Mouse (Mus musculus): Measurements from ENCODE around the gene Cacna1d.

The Cacna1d gene

DNA sequence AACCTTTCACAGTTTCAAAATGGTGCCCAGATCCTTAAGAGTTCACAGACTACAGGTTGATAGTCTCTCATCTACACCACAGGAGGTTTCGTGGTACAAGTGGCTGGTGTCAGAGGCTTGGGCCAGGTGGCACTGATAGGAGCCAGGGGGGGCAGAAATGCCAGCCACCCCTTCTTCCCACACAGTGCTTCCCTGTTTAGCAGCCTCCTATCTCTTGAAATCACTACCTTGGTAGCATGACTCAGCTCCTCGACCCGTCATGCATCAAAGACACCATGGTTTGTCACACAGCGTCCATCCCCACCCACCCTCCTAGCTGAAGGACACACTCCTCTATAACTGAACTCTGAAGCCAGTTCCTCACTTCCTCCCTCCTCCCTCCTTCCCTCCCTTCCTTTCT is 398.8 kb downstream of the Cacna1d start:
- DNase-seq (ENCODE audit: low read depth, low spot score), result no peak

DNA sequence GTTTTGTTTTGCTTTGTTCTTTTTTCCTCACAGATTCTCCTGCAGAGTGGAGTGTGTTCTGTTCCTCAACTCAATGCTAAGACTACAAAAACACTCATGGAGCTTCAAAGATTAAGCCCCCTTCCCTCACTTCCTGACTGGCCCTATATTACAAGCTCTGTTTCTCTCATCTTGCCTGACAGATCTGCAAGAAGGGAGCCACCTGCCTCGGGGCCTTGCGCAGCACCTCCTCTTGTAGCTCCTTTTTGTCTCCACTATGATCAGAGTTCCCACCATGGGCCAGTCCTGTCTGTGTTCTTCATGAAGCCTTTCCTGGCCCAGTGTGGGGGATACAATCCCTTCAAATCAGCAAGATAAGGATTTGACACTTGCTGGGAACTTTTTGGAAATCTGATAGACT is 399.2 kb downstream of the Cacna1d start:
- no peak for DNase-seq (ENCODE audit: low read depth, low spot score)

DNA sequence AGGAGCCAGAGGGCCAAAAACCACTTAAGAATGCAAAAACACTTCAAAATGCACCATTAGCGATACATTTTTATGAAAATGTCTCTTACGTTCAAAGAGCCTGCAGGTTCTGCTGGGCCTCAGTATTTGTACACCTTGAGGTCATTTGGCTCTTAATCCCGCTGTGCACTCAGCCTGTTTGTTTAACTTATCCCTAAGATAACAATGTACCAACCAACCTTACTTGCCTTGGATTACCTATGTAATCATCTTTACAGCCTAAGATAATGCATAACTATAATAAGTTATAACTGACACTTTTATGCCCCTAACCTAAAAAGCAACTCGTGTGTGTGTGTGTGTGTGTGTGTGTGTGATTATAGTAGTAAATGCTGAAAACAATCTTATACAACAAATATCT is 411.5 kb downstream of the Cacna1d start:
- DNase-seq (ENCODE audit: low read depth, low spot score), result no peak

DNA sequence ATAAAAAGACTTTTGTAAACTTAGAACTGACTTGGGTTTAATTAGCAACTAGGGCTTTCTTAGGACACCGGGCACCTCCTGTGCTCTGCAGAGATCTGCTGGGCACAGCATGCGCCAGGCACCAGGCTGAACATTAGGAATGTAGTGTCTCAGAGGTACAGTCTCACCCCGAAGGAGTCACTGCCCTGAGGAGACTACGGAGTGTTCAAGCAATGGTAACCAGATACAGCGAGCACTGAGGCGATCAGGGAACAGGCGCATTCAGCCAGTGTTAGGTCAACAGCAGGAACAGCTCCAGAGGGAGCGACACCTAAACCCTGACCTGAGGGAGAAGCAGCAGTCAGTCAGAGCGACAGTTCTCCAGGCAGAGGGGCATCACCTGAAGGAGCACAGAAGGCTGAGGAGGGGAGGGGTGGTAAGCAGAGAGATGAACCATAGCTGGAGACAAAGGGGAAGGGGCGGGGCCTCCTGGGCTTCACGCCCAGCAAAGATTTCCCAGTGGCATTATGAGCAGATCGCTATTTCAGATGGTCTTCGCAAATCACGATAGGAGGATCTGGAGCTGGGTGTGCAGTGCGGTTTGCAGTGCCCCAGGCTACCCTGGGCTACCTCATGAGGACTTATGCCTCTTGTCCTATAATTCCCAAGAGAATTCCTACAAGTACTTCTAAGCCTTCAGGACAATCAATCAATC is 413.0 kb downstream of the Cacna1d start:
- DNase-seq (ENCODE audit: low read depth, low spot score), result no peak

DNA sequence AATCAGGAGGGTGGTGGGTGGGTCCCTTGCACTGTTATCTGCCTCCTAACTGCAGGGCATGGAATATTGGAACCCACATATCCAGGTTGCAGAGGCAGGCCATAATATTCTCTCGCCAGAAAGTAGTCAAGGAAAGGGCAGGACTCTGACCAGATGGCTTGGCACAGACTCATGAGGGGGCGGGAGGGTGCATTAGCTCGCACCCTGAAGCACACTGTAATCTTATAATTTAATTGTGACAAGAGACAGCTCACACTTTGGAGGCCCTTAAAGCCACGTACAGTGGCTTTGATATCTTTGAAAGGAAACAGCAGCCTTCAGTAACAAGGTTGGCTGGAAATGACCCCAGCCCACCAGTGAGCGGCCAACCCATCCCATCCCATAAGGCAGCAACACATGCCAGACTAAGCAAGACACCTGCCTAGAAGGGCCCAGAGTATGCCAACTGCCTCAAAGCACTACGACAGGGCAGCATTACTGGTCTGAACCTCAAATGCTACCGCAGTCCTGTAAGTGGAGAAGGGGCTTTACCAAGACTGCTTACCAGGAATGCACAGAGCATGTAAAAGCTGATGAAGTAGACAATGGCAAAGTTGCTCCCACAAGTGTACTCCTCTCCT is 415.9 kb downstream of the Cacna1d start:
- DNase-seq (ENCODE audit: low read depth, low spot score), result no peak

DNA sequence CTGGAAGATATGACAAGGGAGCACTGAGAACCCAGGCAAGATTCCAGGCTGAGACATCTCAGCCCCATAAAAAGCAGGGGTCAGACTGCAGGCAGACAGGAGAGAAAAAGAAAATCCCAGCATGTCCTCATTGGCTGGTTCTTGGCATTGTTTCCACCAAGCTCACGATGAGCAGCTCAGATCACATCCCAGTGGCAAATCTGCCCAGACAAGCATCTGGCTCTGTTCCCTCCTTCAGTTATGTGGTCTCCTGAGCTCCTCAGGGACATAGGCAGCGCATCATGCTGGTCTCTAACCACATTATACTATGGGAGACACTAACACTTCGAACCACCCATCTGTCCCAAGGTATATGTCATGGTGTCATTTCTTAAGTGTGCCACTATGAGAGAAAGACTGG is 422.7 kb downstream of the Cacna1d start:
- no peak for DNase-seq (ENCODE audit: low read depth, low spot score)

DNA sequence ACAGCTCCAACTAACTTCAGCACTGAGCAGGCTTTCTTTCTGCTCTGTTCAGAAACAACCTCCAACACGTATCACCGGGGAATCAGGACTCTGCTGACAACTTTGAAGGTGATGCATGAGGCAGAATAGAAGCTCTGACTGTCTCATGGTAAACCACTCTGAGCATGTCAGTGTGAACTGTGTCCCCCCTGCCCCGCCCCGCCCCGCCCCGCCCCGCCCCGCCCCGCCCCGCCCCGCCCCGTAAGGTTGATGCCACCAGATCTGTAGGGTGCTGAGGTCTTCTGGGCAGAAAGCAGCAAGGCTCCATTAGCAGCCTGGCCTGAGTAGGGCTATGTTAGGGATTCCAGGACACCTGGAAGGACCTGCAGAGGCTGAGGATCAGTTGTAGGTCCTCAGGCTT is 424.5 kb downstream of the Cacna1d start:
- DNase-seq (ENCODE audit: low read depth, low spot score), result no peak

DNA sequence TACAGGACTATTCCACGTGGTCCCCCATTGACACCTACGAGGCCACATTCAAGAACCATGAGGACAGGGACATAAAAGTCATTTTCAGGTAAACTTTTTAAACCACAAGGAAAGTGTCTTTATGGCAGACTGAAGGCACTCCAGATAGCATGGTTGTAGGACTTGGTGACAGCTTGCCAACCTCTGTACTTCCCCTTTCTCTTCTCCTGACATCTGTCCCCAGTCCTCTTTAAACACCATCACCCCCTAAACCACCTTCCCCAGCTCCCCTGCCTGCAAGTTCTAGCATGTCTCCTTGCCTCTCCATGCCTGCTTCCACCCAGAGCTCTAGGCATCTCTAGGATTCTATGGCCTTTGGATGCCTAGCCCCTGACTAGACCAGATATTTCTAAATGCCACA is 426.4 kb downstream of the Cacna1d start:
- DNase-seq (ENCODE audit: low read depth, low spot score), result no peak

DNA sequence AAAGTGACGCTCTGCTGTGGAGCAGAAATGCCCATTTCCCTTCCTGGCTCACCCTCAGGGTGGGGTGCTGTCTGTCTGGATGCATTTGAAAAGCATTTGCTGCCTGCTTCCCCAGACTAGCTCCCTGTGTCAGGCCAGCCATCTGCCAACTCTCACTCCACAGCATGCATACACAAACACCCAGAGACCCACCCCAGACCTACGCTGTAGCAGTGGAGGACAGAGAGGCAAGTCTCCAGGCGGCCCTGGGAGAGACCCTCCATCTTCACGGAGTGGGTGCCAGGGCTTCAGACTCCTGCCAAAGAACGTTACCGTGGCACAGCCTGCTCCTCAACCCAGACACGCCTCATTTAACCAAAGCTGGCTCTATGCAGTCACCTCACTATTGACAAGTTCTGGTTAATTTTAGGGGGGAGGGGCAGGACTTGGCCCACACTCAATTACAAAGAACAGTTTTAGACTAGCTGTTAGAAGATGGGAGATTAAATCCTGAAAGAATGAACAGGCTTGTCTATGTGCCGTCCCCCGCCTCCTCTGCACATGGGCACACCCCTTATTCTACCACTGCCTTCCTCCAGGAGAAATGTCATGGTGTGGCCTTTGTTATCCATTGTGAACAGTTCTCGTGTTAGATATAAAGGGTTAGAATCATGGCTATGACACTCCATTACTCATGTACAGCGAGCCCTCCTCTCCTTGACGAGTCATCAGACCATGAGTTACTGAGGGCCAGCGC is 435.1 kb downstream of the Cacna1d start:
- no peak for DNase-seq (ENCODE audit: low read depth, low spot score)

DNA sequence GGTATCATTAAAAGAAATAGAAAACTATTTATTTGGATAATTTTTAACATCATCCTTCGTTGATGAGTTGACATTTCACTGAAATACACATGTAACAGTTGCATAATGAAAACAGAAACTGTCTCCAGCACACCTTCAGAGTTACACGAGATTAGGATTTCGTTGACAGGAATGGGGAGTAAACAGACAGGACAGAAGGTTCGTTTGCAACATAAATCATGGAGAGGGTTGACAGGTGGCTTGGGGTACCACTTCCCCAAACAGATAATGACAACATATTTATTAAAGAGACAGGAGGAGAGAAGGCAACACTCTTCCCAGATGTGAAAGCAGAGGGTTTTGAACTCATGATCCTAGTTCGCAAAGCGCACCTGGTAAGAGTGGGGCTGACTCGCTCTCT is 436.3 kb downstream of the Cacna1d start:
- no peak for DNase-seq (ENCODE audit: low read depth, low spot score)

DNA sequence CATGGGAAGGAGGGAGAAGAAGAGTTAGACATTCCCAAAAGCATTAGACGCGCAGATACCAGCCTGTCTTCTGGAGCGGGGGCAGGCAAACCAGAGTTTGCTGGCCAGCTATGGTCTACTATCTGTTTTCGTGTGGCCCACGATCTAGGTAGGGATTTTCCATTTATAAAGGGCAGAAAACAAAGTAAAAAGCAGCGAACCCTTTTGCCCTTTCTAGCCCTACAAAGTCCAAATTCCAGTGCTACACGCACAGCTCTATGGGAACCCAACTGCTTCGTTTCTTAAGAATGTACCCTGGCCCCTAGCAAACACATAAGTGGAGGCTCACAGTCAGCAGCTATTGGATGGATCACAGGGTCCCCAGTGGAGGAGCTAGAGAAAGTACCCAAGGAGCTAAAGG is 441.0 kb downstream of the Cacna1d start:
- no peak for DNase-seq (ENCODE audit: low read depth, low spot score)

DNA sequence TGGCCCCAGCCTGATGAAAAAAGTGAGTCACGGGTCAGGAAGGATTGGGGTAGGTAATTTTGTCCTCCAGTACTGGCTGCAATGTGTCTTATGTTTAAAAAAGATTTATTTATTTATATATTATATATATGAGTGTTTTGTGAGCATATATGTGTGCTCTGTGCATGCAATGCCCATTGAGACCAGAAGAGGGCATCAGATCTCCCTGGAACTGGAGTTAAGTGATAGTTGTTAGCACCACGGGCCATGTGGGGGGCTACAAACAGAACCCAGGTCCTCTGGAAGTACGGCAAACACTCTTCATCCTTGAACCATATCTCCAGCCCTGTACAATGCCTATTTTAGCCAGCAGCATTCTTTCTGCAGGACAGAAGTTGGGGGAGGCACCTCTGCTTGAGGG is 443.2 kb downstream of the Cacna1d start:
- DNase-seq (ENCODE audit: low read depth, low spot score), result no peak

DNA sequence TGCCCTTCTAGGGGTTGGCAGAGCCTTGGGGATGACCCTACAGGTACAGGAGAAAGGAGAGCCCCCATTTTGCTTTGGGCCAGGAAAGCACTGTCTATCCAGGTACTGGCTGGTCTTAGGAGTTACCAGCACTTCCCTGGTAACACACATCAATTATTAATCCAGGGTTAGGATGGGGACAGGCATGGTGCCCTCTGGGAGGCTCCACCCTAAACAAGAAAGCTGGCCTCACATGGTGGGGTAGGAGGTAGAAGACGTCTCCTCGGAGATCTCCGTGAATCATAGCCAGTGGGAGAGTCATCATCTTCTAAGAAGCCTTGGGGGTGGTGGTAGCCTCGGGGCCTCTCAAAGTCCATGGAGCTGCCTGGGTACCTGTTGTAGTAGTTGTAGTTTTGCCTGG is 444.3 kb downstream of the Cacna1d start:
- DNase-seq (ENCODE audit: low read depth, low spot score), result no peak

DNA sequence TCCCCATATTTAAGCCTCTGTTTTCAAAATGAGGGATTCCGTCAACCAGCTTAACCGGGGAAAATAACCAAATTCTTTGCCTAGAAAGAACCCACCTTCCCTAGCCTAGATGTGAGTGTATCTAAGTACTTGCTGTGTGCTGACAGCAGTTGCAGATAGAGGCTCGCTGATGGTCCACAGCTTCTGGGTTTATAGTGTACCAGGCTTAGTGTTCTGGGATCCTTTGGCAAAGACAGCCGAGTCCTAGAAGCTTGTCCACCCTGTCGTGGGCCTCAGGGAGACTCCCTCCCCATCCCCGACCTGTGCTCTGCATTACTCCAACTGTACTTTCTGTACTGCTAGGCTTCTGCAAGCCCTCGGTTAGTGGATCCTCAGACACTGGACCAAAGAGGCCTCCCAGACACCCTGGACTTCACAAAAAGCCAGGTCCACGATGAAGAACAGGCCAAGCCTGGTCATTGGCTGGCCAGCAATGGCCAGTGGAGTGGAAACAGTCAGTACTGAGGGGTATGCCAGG is 445.5 kb downstream of the Cacna1d start:
- no peak for DNase-seq (ENCODE audit: low read depth, low spot score)

DNA sequence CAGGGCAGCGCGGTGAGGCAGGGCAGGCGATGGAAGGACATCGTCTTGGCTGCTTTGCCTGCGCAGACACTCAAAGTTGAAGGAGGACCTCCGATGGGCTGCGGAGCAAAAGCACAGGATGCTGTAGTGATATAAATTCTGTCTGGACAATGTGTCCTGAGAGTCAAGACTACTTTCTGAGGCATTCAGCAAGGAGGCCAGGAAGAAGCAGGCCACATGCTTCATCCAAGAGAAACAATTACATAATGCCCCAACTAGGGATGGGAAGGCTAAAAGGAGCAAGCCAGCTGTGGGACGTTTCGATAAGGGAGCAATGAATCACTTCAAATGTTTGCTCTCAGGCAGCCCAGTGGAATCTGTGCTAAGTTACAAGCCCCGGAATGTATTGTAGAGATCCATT is 446.0 kb downstream of the Cacna1d start:
- DNase-seq (ENCODE audit: low read depth, low spot score), result no peak

DNA sequence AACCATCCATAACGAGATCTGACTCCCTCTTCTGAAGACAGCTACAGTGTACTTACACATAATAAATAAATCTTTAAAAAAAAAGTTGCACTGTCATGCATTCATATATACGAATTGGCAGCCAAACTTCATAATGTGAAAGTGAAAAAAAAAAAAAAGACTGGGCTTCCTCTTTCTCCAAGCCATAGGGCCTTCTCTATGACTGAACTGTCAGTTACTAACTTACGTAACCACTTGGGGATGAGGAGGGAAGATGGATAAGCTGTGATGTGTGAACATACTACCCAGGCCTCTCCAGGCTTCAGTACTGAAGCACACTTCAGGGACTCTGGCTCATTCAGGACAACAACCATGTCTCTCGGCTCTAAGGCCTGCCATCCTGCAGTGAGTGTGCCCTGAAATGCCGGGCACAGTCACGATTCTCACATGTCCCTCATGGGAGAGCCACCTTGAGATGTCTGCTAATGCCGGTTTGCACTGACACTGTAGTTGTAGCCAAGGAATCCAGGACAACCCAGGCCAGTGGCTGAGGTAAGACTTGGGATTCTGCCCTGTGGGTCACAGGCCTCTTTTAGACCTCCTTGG is 447.8 kb downstream of the Cacna1d start:
- DNase-seq (ENCODE audit: low read depth, low spot score), result no peak

DNA sequence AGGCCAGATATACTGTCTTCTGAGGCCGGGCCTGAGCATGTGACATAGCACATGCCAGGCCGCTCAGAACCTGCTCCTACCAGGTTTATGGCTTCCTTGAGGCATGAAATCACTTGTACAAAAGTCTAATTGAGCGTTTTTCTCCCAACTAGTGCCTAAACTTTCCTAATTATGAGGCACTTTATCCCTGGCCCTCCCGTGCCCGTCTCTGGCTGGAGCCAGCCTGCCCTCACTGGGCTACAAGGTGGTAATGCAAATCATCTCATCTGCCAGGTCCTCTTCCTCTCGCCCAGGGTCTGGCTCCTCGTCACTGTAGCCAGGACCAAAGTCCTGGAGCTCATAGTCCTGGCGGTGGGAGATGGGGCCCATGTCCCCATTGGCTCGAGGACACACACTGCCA is 449.4 kb downstream of the Cacna1d start:
- no peak for DNase-seq (ENCODE audit: low read depth, low spot score)

DNA sequence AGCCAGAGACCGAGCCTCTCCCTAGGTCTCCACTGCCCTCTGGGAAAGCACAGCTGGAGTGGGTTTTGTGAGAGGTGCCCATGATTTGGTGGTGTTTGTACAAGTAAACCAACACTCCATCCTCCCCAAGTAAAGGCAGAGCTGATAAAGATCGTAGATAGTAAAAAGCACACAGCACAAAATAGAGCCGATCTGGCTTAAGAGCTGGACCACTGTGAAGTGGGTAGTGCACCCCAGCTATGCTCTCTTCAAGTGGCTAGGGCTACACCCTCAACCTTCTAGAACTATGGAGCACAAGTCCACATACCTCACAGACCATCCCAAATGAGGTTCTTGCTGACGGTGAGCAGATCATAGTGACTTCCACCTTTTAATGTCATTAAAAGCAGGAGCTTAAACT is 451.8 kb downstream of the Cacna1d start:
- DNase-seq (ENCODE audit: low read depth, low spot score), result no peak

DNA sequence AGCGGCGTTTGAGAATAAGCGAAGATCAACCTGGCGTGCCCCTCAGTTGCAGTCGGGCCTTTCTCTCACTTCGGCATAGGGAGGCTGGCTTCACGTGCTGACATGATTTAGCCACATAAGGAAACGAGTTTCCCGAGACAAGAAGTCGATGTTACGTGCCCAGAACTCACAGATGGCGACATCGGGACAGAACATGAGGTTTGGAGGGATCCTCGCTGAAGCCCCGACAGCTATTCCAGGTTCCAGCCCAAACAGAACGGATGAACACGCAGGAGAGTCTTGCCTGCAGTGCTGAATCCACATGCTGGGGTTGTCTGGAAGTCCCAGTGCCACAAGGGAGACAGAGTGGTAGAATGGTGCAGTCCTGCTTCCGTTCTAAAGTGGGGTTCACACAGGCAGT is 452.8 kb downstream of the Cacna1d start:
- DNase-seq (ENCODE audit: low read depth, low spot score), result no peak

DNA sequence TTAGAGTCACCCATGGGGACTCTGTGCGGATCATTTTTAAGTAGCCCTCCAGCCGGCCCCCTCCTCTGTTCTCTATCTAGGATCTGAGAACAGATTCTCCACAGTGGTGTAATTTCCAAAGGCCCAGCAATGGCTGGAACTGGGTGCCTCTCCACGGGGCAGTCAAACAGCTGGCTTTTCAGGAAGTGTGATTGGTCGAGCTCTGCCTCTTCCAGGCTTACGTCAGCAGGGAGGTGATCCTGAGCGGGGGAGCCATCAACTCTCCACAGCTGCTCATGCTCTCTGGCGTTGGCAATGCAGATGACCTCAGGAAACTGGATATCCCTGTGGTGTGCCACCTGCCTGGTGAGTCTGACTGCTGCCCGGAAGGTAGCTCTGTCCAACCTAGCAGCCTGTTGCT is 457.9 kb downstream of the Cacna1d start:
- DNase-seq (ENCODE audit: low read depth, low spot score), result no peak

DNA sequence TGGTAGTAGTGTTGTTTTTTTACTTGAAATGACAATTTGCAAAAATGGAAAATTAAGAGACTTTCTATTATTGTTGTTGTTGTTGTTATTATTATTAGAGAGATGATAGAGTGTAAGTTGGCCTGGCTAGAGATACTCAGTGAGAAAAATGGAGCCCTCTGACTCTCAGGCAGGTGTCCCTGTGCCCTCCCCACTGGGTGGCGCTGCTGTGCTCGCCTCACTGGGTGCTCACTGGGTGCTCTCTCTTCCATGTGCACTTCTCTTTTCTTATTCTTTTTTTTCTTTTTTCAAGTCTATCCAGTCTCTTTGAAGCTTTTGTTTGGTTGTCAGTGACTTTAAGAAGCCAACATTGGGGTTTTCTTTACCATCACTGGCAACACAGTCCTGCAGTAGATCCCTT is 463.9 kb downstream of the Cacna1d start:
- DNase-seq (ENCODE audit: low read depth, low spot score), result no peak

DNA sequence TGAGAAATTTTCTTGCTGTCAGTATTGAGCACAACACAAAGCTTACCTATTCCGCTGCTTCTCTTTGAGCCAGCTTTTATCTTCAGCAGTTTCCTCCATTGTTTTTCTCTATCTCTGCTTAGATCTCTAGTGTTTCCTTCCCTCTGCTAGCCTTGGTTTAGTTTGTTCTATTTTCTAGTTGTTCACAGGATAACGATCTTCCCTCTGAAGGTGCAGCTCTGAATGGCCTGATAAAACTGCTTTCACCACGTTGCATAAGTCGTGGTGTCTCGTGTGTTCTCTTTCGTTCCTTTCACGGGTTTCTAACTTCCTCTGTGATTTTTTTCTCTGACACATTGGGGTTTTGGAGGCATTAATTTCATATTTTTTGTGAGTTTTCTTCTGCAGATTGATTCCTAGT is 466.9 kb downstream of the Cacna1d start:
- DNase-seq (ENCODE audit: low read depth, low spot score), result no peak

DNA sequence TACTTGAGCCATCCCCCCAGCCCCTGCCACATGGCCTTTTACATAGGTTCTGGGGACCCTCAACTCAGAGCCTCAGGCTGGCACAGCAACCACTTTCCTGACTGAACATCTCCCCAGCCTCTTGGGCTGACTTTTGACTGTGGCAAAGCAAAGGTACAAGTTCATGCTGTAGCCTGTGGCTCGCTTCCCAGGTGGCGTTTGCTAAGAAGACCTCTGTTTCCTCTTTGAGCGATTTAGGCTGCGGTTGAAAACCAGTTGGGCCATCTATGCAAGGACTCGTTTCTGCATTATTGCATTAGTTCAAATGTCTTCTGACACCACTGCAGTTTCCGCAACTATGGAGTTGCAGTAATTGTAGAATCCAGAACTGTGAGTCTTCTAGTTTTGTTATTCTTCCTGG is 468.8 kb downstream of the Cacna1d start:
- DNase-seq (ENCODE audit: low read depth, low spot score), result no peak
